Mouse (Mus musculus) ovary, postnatal 14 days (tissue): ENCODE results near the gene Dnpep.
A peak's percentile ranks its signal among the peaks of the same experiment; 100 is the strongest.

ENCODE experiments used
- DNase-seq: peaks from one replicate; pipeline ENCODE4 v3.0.0; 2022; ENCODE audit warnings: low spot score

Gene Dnpep

DNA sequence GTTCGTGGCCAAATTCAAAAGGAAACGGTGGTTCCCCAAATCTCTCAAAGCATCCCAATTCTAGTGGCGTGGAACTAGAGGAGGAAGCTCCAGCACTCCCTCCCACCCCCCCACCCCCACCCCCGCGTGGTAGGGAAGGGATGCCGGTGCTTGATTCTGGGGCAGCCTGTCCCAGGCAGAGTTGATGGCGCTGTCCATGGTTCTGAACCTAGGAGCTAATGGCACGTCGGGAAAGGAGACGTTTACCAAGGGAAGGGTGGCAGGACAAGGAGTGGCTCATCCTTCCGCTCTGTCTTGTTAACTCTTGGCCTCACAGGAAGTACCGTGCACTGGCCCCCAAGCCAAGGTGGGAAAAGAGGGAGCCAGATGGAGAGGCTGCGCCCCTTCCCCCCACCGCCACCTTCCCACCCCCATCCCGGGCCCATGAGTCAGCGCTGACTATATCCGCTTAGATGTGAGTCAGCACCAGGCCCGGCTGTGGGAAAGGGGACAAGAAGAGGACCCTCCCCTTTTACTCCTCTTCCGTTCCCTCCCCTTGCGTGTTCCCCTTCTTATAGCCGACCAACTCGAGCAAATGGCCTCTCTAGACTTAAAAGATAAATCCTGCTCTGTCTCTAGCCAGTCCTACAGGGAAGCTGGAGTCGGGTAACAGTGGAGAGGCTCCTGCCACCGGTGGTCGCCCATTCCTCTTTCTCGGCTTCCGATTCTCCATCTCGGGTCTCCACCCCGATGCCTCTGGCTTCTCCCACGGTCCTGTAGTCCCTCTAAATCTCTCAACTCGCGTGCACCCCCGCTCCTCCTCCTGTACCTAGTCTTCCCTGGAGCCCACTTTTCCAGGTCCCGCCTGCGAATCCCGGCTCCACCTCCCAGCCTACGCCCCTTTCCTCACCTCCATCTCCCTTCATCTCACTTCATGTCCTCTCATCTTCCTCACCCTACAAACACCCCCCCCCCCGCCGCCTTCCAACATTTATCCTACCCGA is 54.5 kb downstream of the Dnpep start:
- peak; percentile 65 for DNase-seq

DNA sequence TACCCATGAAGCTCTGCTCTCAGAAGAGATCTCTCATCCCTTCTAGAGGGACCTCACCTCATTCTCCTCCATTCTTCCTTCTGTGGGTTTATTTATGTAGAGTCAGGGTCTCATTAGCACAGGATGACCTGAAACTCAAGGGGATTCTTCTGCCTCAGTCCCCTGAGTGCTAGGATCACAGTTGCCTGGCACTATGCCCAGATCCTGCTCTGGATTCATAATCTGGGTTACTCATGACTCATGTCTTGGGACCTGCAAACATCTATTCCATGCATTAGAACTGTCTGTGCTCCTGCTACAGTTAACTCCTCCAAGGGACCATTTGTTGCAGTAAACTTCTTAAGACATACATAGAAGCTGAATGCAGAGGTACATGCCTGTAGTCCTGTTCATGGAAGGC is 56.5 kb downstream of the Dnpep start:
- DNase-seq = no peak
